Mouse (Mus musculus): ENCODE results near the gene Nmnat3.

GRCm38 (mm10) chr9:98427906-98428517 is 140.8 kb downstream of the Nmnat3 start:
- TF ChIP-seq CTCF (IDR thresholded peaks at IDR 0.05; ENCODE audit: low read depth), result no peak
- TF ChIP-seq EP300 (optimal IDR thresholded peaks at IDR 0.05), result no peak

Measured in stomach, postnatal 0 days (tissue).